Mouse (Mus musculus): ENCODE measurements around the gene Bcdin3d. TPM values are rescaled to one million over a fixed set of nuclear protein-coding genes. Genes with fewer than 3 reads are reported as not detected.

Bcdin3d gene
- total RNA-seq, 1 experiment: 36.1 TPM

DNA sequence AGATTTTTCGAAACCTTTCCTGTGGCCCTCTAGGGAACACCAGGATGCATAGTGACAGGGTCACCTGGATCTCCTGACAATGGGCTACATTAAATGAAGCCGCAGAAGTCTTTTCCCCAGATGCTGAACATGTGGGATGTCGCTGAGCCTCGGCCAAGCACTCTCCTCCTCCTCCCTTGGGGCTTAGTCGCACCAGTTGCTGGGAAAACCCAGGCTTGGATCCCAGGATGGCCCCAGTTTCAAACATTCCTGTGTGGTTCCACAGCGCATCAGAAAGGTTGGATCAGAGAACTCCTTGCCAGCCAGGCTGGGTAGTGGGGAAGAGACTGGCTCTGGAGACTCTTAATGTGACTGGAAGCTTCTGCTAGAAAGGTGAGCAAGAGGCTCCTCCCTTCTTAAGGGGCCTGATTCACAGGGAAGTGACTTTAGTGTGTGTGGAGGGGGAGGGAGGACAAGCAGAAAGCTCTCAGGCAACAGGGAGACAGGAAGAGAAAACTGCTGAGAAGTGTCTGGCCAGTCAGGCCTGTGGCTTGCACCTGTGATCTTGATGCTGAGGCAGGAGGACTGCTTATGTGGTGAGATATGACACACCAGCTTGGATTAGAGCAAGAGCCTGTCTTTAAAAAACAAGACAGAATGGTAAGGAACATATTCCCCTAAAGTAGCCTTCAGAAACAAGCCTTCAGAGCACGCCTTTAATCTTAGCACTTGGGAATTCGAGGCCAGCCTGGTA is 35.4 kb downstream of the Bcdin3d start:
- no peak for TF ChIP-seq ZNF384 (IDR thresholded peaks at IDR 0.05; ENCODE audit: low read depth, low read length)
- TF ChIP-seq MAFK (IDR thresholded peaks at IDR 0.05; ENCODE audit: insufficient read depth, low read depth, low read length): no peak
- no peak overlapping the region for H3K9ac ChIP-seq (ENCODE audit: insufficient read depth, low read depth, low read length, poor library complexity, severe bottlenecking)
- H3K4me3 ChIP-seq (ENCODE audit: insufficient read depth in 1 of 2, low read depth in 1 of 2, low read length in 2 of 2, poor library complexity in 1 of 2, severe bottlenecking in 1 of 2): no peak overlapping the region
- no peak overlapping the region for H3K27ac ChIP-seq (ENCODE audit: insufficient read depth, low read depth, low read length, poor library complexity, severe bottlenecking)
- in situ Hi-C loops (cut with MboI; ENCODE audit: low sequenced_read_pairs in 2 of 2, unreplicated experiment in 2 of 2): no loop called here
- peaks cover 5% of the 10 kb centered on the region; the same call in 1 of the 2 replicates for H3K36me3 ChIP-seq (ENCODE audit: control insufficient read depth, insufficient read depth, low read length, poor library complexity, severe bottlenecking)
- H3K9me3 ChIP-seq (ENCODE audit: control insufficient read depth, insufficient read depth, low read depth, low read length): no peaks in the 10 kb centered on the region
- peaks cover 0 to 12% of the 10 kb centered on the region in 2 experiments; a peak in 2 of 4 replicates for H3K4me1 ChIP-seq (ENCODE audit: control insufficient read depth in 2 of 2, insufficient read depth in 2 of 2, low read length in 2 of 2, poor library complexity in 1 of 2)
- DNase-seq (ENCODE audit: low read depth, low spot score): no peak

DNA sequence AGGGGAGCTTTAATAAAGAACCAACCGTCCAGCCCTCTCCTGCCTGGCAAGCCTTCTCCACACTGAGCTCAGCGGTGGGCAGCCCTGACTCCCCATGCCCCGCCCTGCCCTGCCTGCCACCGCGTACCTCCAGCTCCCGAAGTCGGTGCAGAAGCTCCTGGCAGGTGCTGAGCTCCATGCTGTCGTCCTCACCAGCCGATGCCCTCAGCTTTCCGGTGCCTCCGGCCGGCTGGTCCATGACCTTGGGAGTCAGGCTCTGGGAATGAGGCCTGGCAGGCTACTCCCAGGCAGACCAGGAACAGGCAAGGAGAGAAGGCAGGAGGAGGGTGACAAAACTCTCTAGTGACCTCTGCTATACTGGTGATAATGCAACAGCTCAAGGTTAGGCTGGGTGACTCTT is 40.6 kb downstream of the Bcdin3d start:
- no peak for DNase-seq (ENCODE audit: low read depth, low spot score)
- no peaks in the 10 kb centered on the region for H3K9me3 ChIP-seq (ENCODE audit: control insufficient read depth, insufficient read depth, low read depth, low read length)
- no peak overlapping the region for H3K27ac ChIP-seq (ENCODE audit: insufficient read depth, low read depth, low read length, poor library complexity, severe bottlenecking)
- no peak overlapping the region for H3K9ac ChIP-seq (ENCODE audit: insufficient read depth, low read depth, low read length, poor library complexity, severe bottlenecking)
- no peak for TF ChIP-seq HCFC1 (IDR thresholded peaks at IDR 0.05; ENCODE audit: borderline replicate concordance, insufficient read depth, low read length)
- TF ChIP-seq ZC3H11A (IDR thresholded peaks at IDR 0.05; ENCODE audit: borderline replicate concordance, low read depth, low read length): no peak
- no peak for TF ChIP-seq ZNF384 (IDR thresholded peaks at IDR 0.05; ENCODE audit: low read depth, low read length)
- no peak for TF ChIP-seq MAFK (IDR thresholded peaks at IDR 0.05; ENCODE audit: insufficient read depth, low read depth, low read length)
- no peak for TF ChIP-seq CHD2 (IDR thresholded peaks at IDR 0.05; ENCODE audit: low read depth, low read length)
- H3K4me1 ChIP-seq (ENCODE audit: control insufficient read depth in 2 of 2, insufficient read depth in 2 of 2, low read length in 2 of 2, poor library complexity in 1 of 2): peaks cover 0 to 6% of the 10 kb centered on the region in 2 experiments; a peak in 2 of 4 replicates
- H3K36me3 ChIP-seq (ENCODE audit: control insufficient read depth, insufficient read depth, low read length, poor library complexity, severe bottlenecking): peaks cover 6% of the 10 kb centered on the region; the same call in 1 of the 2 replicates
- no peak overlapping the region for H3K4me3 ChIP-seq (ENCODE audit: insufficient read depth in 1 of 2, low read depth in 1 of 2, low read length in 2 of 2, poor library complexity in 1 of 2, severe bottlenecking in 1 of 2)
- in situ Hi-C loops (cut with MboI; ENCODE audit: low sequenced_read_pairs in 2 of 2, unreplicated experiment in 2 of 2): no loop called here

DNA sequence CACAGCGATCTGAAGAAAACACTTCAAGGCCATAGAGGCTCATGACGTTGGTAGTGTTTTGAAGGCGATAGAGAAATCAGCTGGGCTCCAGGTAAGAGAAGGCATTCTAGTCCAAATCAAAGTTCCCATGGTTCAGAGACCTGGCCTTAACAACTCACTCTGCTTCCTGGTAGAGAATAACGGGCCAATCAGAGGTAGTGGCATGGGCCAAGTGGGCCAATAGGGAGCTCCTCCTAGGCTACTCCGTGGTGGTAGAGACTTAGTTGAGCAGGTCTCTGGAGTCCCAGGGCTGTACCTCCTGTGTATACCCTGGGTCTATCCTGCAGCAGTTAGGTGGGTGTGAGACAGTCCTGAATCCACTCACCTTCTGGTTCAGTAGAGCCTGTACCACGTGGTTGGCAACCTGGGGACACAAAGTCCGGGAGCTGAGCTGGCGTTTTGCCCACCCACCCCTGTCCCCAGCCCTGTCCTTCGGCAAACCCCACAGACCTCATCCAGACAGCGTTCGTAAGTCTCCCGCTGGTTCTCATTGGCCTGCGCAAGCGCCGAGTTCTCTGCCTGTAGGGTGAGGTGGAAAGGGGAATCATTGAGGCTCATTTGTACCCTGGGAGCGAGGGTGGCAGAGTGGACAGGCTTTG is 41.3 kb downstream of the Bcdin3d start:
- peaks cover 6% of the 10 kb centered on the region; the same call in 1 of the 2 replicates for H3K36me3 ChIP-seq (ENCODE audit: control insufficient read depth, insufficient read depth, low read length, poor library complexity, severe bottlenecking)
- no peak for TF ChIP-seq MAFK (IDR thresholded peaks at IDR 0.05; ENCODE audit: insufficient read depth, low read depth, low read length)
- no peak for TF ChIP-seq ZNF384 (IDR thresholded peaks at IDR 0.05; ENCODE audit: low read depth, low read length)
- no peak for TF ChIP-seq CHD2 (IDR thresholded peaks at IDR 0.05; ENCODE audit: low read depth, low read length)
- no peak for TF ChIP-seq HCFC1 (IDR thresholded peaks at IDR 0.05; ENCODE audit: borderline replicate concordance, insufficient read depth, low read length)
- TF ChIP-seq ZC3H11A (IDR thresholded peaks at IDR 0.05; ENCODE audit: borderline replicate concordance, low read depth, low read length): no peak
- no peak overlapping the region for H3K9ac ChIP-seq (ENCODE audit: insufficient read depth, low read depth, low read length, poor library complexity, severe bottlenecking)
- no peak for DNase-seq (ENCODE audit: low read depth, low spot score)
- no peak overlapping the region for H3K4me3 ChIP-seq (ENCODE audit: insufficient read depth in 1 of 2, low read depth in 1 of 2, low read length in 2 of 2, poor library complexity in 1 of 2, severe bottlenecking in 1 of 2)
- in situ Hi-C loops (cut with MboI; ENCODE audit: low sequenced_read_pairs in 2 of 2, unreplicated experiment in 2 of 2): no loop called here
- no peak overlapping the region for H3K27ac ChIP-seq (ENCODE audit: insufficient read depth, low read depth, low read length, poor library complexity, severe bottlenecking)
- H3K9me3 ChIP-seq (ENCODE audit: control insufficient read depth, insufficient read depth, low read depth, low read length): no peaks in the 10 kb centered on the region
- peaks cover 0 to 6% of the 10 kb centered on the region in 2 experiments; a peak in 2 of 4 replicates for H3K4me1 ChIP-seq (ENCODE audit: control insufficient read depth in 2 of 2, insufficient read depth in 2 of 2, low read length in 2 of 2, poor library complexity in 1 of 2)

DNA sequence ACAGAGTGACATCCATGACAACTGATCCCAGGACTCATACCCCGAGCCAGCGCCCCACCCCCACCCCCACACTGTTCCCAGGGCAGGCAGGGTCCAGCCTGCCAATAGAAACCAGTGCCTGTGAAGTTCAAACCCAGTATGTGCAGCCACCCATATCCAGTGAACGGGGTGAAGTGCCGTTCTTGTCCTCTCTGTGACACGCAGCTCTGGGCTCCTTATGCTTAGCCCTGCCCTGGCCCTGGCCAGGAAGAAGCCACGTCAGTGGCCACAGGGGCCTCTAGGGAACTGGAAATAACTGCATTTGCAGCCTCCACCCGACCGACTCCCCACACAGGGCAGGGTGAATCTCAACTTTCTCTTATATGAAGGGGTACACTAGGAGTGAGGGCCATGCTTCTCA is 42.6 kb downstream of the Bcdin3d start:
- Histone ChIP-seq H3K4me3 (ENCODE audit: insufficient read depth in 1 of 2, low read depth in 1 of 2, low read length in 2 of 2, poor library complexity in 1 of 2, severe bottlenecking in 1 of 2) (no peak overlapping the region), H3K36me3 (ENCODE audit: control insufficient read depth, insufficient read depth, low read length, poor library complexity, severe bottlenecking) (peaks cover 7% of the 10 kb centered on the region; the same call in 1 of the 2 replicates), H3K4me1 (ENCODE audit: control insufficient read depth in 2 of 2, insufficient read depth in 2 of 2, low read length in 2 of 2, poor library complexity in 1 of 2) (peaks cover 0 to 4% of the 10 kb centered on the region in 2 experiments; a peak in 2 of 4 replicates), H3K27ac (ENCODE audit: insufficient read depth, low read depth, low read length, poor library complexity, severe bottlenecking) (no peak overlapping the region), H3K9ac (ENCODE audit: insufficient read depth, low read depth, low read length, poor library complexity, severe bottlenecking) (no peak overlapping the region), H3K9me3 (ENCODE audit: control insufficient read depth, insufficient read depth, low read depth, low read length) (no peaks in the 10 kb centered on the region)
- TF ChIP-seq MAFK (IDR thresholded peaks at IDR 0.05; ENCODE audit: insufficient read depth, low read depth, low read length) (no peak), HCFC1 (IDR thresholded peaks at IDR 0.05; ENCODE audit: borderline replicate concordance, insufficient read depth, low read length) (no peak), ZC3H11A (IDR thresholded peaks at IDR 0.05; ENCODE audit: borderline replicate concordance, low read depth, low read length) (no peak), ZNF384 (IDR thresholded peaks at IDR 0.05; ENCODE audit: low read depth, low read length) (no peak), CHD2 (IDR thresholded peaks at IDR 0.05; ENCODE audit: low read depth, low read length) (no peak)
- in situ Hi-C loops (cut with MboI; ENCODE audit: low sequenced_read_pairs in 2 of 2, unreplicated experiment in 2 of 2): no loop called here
- DNase-seq (ENCODE audit: low read depth, low spot score): no peak
